Mouse (Mus musculus) heart, embryonic 14.5 days (tissue): ENCODE measurements at regions not wholly inside any gene's neighbourhood (a gene's known extent, or its start where the extent isn't known, plus 50 kb on each side); places are given as distances from the start of the nearest gene placed in this dataset.

Source experiments
- ATAC-seq: fragments of 200-750 bp; cut with Nextera tagmentation; 2 replicates; pipeline ENCODE4 v1.8.0; 2017; ENCODE audit warnings: low read depth, moderate TSS enrichment; ENCODE audit not compliant: insufficient number of reproducible peaks, insufficient read depth, low FRiP score
- H3K27ac ChIP-seq, 2 experiments: fragments of 200-500 bp in 1 of 2; fragments of 300-500 bp in 1 of 2; sonication (generic) in 1 of 2; replicated peaks in 1 of 2; 2 replicates each; pipeline ENCODE4 v1.5.1; 2012 to 2014; ENCODE audit warnings: low read depth in 2 of 2, low read length in 2 of 2, control low read depth in 1 of 2, mild to moderate bottlenecking in 1 of 2, mixed read lengths in 1 of 2; ENCODE audit not compliant: control insufficient read depth in 1 of 2, insufficient read depth in 1 of 2
- H3K27me3 ChIP-seq: fragments of 300-500 bp; sonication (generic); 2 replicates; pipeline ENCODE4 v1.6.1; 2014; ENCODE audit warnings: mild to moderate bottlenecking, low read length, control low read depth; ENCODE audit not compliant: control insufficient read depth, insufficient read depth
- H3K36me3 ChIP-seq: fragments of 300-500 bp; sonication (generic); 2 replicates; pipeline ENCODE4 v1.6.1; 2014; ENCODE audit warnings: mild to moderate bottlenecking, control low read depth, low read length, mixed read lengths; ENCODE audit not compliant: control insufficient read depth, insufficient read depth
- H3K4me1 ChIP-seq, 2 experiments: fragments of 200-500 bp in 1 of 2; fragments of 300-500 bp in 1 of 2; sonication (generic) in 1 of 2; 2 replicates each; pipeline ENCODE4 v1.6.1; 2012 to 2014; ENCODE audit warnings: low read length in 2 of 2, control low read depth in 1 of 2, mixed read lengths in 1 of 2; ENCODE audit not compliant: control insufficient read depth in 2 of 2, insufficient read depth in 2 of 2
- H3K4me2 ChIP-seq: fragments of 300-500 bp; sonication (generic); 2 replicates; pipeline ENCODE4 v1.6.1; 2014; ENCODE audit warnings: mild to moderate bottlenecking, low read length
- H3K4me3 ChIP-seq, 2 experiments: fragments of 200-500 bp in 1 of 2; fragments of 300-500 bp in 1 of 2; sonication (generic) in 1 of 2; 2 replicates each; pipeline ENCODE4 v1.5.1; 2012 to 2014; ENCODE audit warnings: low read length in 2 of 2, mild to moderate bottlenecking in 2 of 2, control low read depth in 1 of 2, low read depth in 1 of 2, moderate library complexity in 1 of 2; ENCODE audit not compliant: control insufficient read depth in 1 of 2, insufficient read depth in 1 of 2
- H3K9ac ChIP-seq: fragments of 300-500 bp; sonication (generic); 2 replicates; pipeline ENCODE4 v1.6.1; 2014; ENCODE audit warnings: mild to moderate bottlenecking, low read length
- H3K9me3 ChIP-seq: fragments of 300-500 bp; sonication (generic); 2 replicates; pipeline ENCODE4 v1.6.1; 2016; ENCODE audit warnings: low read length, control low read depth; ENCODE audit not compliant: control insufficient read depth
- WGBS: fragments of 180-500 bp; shearing (Covaris S2); extraction: QIAGEN DNeasy Blood & Tissue Kit; methylation state at CpG from one replicate; pipeline ENCODE4 v1.1.7; 2014; 5-methylcytosine and 5-hydroxymethylcytosine counted together

- Histone ChIP-seq H3K4me3 (no peak overlapping the region), H3K4me2 (no peak overlapping the region), H3K27ac (no peak overlapping the region), H3K9me3 (no peaks in the 10 kb centered on the region), H3K27me3 (no peaks in the 10 kb centered on the region), H3K9ac (no peak overlapping the region), H3K4me1 (no peaks in the 10 kb centered on the region), H3K36me3 (no peaks in the 10 kb centered on the region)
- no peak for ATAC-seq
- 85% methylated on average over 6 of the region's 6 CpGs for WGBS
Observed at GRCm38 (mm10) chr3:120733332-120733731, 438.2 kb downstream of the Rwdd3 start.

- H3K27me3 ChIP-seq, result no peaks in the 10 kb centered on the region
- no peak overlapping the region for H3K9ac ChIP-seq
- 86% methylated on average over 8 of the region's 8 CpGs for WGBS
- no peaks in the 10 kb centered on the region for H3K4me1 ChIP-seq
- no peak overlapping the region for H3K4me3 ChIP-seq
- no peak overlapping the region for H3K27ac ChIP-seq
- no peaks in the 10 kb centered on the region for H3K36me3 ChIP-seq
- ATAC-seq, result no peak
- no peak overlapping the region for H3K4me2 ChIP-seq
- no peaks in the 10 kb centered on the region for H3K9me3 ChIP-seq
Observed at GRCm38 (mm10) chr3:120732391-120732790, 439.1 kb downstream of the Rwdd3 start.

- Histone ChIP-seq H3K36me3 (no peaks in the 10 kb centered on the region), H3K27me3 (no peaks in the 10 kb centered on the region), H3K4me3 (no peak overlapping the region), H3K4me2 (no peak overlapping the region), H3K4me1 (no peaks in the 10 kb centered on the region), H3K27ac (no peak overlapping the region), H3K9ac (no peak overlapping the region), H3K9me3 (no peaks in the 10 kb centered on the region)
- WGBS, result 73% methylated on average over 9 of the region's 9 CpGs
- ATAC-seq, result no peak
Observed at GRCm38 (mm10) chr3:120731287-120731686, 440.2 kb downstream of the Rwdd3 start.

GRCm38 (mm10) chr3:120730225-120730624, 441.3 kb downstream of the Rwdd3 start:
- 80% methylated on average over 4 of the region's 4 CpGs for WGBS
- no peak overlapping the region for H3K4me2 ChIP-seq
- H3K9me3 ChIP-seq, result no peaks in the 10 kb centered on the region
- H3K36me3 ChIP-seq, result no peaks in the 10 kb centered on the region
- no peak for ATAC-seq
- no peak overlapping the region for H3K27ac ChIP-seq
- H3K27me3 ChIP-seq, result no peaks in the 10 kb centered on the region
- no peak overlapping the region for H3K4me3 ChIP-seq
- H3K9ac ChIP-seq, result no peak overlapping the region
- H3K4me1 ChIP-seq, result no peaks in the 10 kb centered on the region

GRCm38 (mm10) chr3:120729671-120730070, 441.8 kb downstream of the Rwdd3 start:
- H3K9me3 ChIP-seq, result no peaks in the 10 kb centered on the region
- H3K36me3 ChIP-seq, result no peaks in the 10 kb centered on the region
- no peak for ATAC-seq
- no peaks in the 10 kb centered on the region for H3K4me1 ChIP-seq
- no peak overlapping the region for H3K9ac ChIP-seq
- no peaks in the 10 kb centered on the region for H3K27me3 ChIP-seq
- no peak overlapping the region for H3K27ac ChIP-seq
- 64% methylated on average over 5 of the region's 5 CpGs for WGBS
- no peak overlapping the region for H3K4me2 ChIP-seq
- no peak overlapping the region for H3K4me3 ChIP-seq

- H3K27me3 ChIP-seq, result no peaks in the 10 kb centered on the region
- no peak for ATAC-seq
- H3K4me2 ChIP-seq, result no peak overlapping the region
- no peaks in the 10 kb centered on the region for H3K36me3 ChIP-seq
- no peak overlapping the region for H3K4me3 ChIP-seq
- H3K4me1 ChIP-seq, result no peaks in the 10 kb centered on the region
- H3K9ac ChIP-seq, result no peak overlapping the region
- H3K9me3 ChIP-seq, result no peaks in the 10 kb centered on the region
- WGBS, result 38% methylated on average over 4 of the region's 4 CpGs
- no peak overlapping the region for H3K27ac ChIP-seq
Observed at GRCm38 (mm10) chr3:120685227-120685626, 486.3 kb downstream of the Rwdd3 start.

- Histone ChIP-seq H3K27me3 (no peaks in the 10 kb centered on the region), H3K4me3 (no peak overlapping the region), H3K4me2 (no peak overlapping the region), H3K9ac (no peak overlapping the region), H3K36me3 (no peaks in the 10 kb centered on the region), H3K4me1 (no peaks in the 10 kb centered on the region), H3K9me3 (no peaks in the 10 kb centered on the region), H3K27ac (no peak overlapping the region)
- no peak for ATAC-seq
- WGBS, result 89% methylated on average over 2 of the region's 2 CpGs
Observed at GRCm38 (mm10) chr3:120675906-120676305, 495.6 kb downstream of the Rwdd3 start.

GRCm38 (mm10) chr3:120668654-120669053, 502.8 kb downstream of the Rwdd3 start:
- H3K4me3 ChIP-seq, result no peak overlapping the region
- 87% methylated on average over 3 of the region's 3 CpGs for WGBS
- no peak for ATAC-seq
- no peak overlapping the region for H3K27ac ChIP-seq
- H3K36me3 ChIP-seq, result no peaks in the 10 kb centered on the region
- no peak overlapping the region for H3K4me2 ChIP-seq
- H3K4me1 ChIP-seq, result no peaks in the 10 kb centered on the region
- H3K27me3 ChIP-seq, result no peaks in the 10 kb centered on the region
- H3K9me3 ChIP-seq, result no peaks in the 10 kb centered on the region
- no peak overlapping the region for H3K9ac ChIP-seq
